Mouse (Mus musculus): ENCODE data around the gene Pex10. TPM values are rescaled to one million over a fixed set of nuclear protein-coding genes. Genes with fewer than 3 reads are reported as not detected.

Pex10 gene
- 22.2 TPM in 2 replicates for polyA plus RNA-seq (2016; fragmentation: Nextera tagmentation; extraction: Ambion mirVana)

DNA sequence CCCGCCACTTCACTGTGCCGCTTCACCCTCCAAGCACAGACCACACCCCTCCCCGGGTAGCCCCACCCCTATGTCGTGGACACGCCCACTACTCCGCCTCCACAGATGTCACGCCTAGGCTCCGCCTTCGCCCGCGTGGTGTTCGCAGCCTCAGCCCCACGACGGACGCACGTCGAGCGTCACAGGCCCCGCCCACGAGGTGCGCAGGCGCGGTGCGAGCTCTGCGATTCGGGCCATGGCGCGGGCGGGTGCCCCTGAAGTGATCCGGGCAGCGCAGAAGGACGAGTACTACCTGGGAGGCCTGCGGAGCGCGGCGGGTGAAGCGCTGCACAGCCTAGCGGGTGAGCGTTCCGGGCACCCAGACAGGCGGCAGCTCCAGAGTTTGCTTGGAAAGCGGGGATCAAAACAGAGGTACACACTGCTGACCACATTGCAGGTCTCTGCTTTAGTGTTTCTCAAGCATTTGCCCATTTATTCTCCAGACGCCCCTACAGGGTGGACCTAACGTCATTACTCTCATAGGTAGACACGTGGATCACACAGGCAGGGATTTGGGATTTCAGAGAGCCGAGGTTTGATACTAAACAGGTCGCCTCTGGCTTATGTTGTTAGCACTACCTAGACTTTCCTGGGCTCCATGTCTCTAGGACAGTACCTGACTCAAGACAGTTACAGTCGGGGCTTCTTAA lies at the start of gene Pex10:
Pex10 (plus strand) TSS at position 183 of the 689 bp plus-strand sequence.
- peak; percentile 99 for DNase-seq (ENCODE audit: extremely low spot score, low spot score)
- Histone ChIP-seq H3K9me3 (no peaks in the 10 kb centered on the region), H3K4me1 (peaks cover 44% of the 10 kb centered on the region), H3K36me3 (replicated peaks) (peaks cover 43% of the 10 kb centered on the region), H3K4me3 (peak within 1 kb of the TSS; percentile 72), H3K27me3 (ENCODE audit: poor library complexity, severe bottlenecking) (0 out of 2 replicates have a peak, but pooled peaks cover 3% of the 10 kb centered on the region), H3K27ac (peak within 1 kb of the TSS; percentile 87)
- WGBS = under 1% methylated on average over 48 of the region's 48 CpGs

DNA sequence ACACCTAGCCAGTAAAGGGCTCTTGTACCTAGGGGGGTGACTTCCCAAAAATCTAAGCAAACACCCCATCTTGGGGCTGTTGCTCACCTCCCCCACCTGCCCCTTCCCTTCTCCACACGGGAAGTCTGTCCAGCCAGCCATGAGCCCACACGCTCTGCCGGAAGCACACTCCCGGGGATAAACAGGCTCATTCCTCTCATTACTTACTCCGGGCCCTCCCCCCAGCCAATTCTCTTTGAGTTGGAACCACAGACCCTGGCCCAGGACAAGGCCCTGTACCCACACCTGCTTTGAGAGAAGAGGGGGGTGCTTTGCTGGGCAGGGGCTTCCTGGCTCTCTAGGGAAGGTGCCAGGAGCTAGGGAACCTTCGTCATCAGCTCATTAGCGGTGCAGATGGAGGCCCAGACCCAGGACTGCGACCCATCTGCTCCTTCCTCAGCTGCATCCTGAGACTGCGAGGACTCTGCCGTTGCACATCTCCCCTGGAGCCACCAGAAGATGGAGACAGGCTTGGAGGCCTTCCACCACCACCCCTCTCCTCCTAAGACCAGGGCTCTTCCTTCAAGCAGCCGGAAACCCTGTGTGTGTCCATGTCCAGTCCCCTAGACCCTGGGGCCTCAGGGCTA lies 49.5 kb upstream of the Pex10 start:
- Histone ChIP-seq H3K36me3 (replicated peaks) (no peaks in the 10 kb centered on the region), H3K9me3 (no peaks in the 10 kb centered on the region), H3K4me3 (no peak overlapping the region), H3K27ac (no peak overlapping the region), H3K27me3 (ENCODE audit: poor library complexity, severe bottlenecking) (peaks cover 75% of the 10 kb centered on the region), H3K4me1 (peaks cover 73% of the 10 kb centered on the region)
- DNase-seq (ENCODE audit: extremely low spot score, low spot score) = no peak
- 78% methylated on average over 11 of the region's 11 CpGs for WGBS

DNA sequence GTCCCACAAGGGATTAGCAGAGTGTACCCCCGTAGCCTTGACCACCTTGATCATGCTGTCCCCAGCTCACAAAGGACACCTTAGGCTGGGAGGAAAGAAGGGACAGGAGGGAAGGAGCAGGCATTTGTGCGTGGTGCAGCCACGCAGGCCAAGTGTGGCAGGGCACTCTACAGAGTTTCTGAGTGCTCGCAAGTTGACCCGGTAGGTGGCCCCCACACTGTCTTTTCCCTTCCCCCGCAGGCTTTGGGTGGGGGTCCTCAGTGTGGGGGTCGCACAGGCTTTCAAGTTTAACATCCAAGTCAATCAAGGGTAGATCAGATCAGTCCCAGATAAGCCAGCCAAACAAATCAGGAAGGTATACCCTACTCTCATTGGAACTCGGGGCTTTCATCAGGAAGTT lies 48.8 kb upstream of the Pex10 start:
- H3K9me3 ChIP-seq = no peaks in the 10 kb centered on the region
- no peak overlapping the region for H3K4me3 ChIP-seq
- H3K4me1 ChIP-seq = peaks cover 66% of the 10 kb centered on the region
- 74% methylated on average over 8 of the region's 8 CpGs for WGBS
- H3K27me3 ChIP-seq (ENCODE audit: poor library complexity, severe bottlenecking) = peaks cover 73% of the 10 kb centered on the region
- no peaks in the 10 kb centered on the region for H3K36me3 ChIP-seq (replicated peaks)
- H3K27ac ChIP-seq = no peak overlapping the region
- no peak for DNase-seq (ENCODE audit: extremely low spot score, low spot score)

DNA sequence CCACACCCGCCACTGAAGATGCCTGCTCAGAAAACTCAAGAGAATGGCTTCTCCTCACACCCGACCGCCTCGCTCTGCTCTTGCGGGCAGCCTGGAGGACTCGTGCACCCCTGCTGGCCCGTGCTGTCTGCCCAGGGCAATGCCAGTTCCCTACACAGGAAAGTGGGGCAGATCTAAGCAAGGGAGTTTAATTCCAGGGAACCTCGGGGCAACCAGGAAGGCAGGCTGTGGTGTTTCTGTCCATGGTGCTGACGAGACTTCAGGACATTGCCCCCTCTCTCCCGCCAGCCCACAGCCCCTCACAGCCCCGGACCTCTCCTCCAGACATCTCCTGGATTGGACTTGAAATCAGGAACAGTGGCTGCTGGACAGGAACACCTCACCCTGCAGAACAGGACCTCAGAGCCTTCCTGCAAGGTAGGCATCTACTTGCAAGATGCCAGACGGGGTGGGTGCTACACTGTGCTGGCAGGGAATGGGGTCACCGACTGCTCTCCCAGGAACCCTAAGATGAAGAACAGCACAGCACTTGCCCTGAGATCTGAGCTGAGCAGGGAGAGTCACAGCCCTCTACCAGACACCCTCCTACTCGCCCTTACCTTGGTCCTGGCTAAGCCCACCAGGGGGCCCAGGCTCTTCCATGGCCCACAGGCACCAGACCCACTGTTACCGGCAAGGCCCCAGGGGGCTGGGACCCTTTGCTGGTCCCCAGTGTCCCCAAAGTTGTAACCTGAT lies 48.0 kb upstream of the Pex10 start:
- Histone ChIP-seq H3K9me3 (no peaks in the 10 kb centered on the region), H3K27ac (peak overlapping the region; percentile 31; the same call in 1 of the 2 replicates), H3K27me3 (ENCODE audit: poor library complexity, severe bottlenecking) (peaks cover 66% of the 10 kb centered on the region), H3K4me1 (peaks cover 59% of the 10 kb centered on the region), H3K36me3 (replicated peaks) (no peaks in the 10 kb centered on the region), H3K4me3 (peak overlapping the region; percentile 37)
- peak; percentile 47 for DNase-seq (ENCODE audit: extremely low spot score, low spot score)
- 5% methylated on average over 15 of the region's 15 CpGs for WGBS

DNA sequence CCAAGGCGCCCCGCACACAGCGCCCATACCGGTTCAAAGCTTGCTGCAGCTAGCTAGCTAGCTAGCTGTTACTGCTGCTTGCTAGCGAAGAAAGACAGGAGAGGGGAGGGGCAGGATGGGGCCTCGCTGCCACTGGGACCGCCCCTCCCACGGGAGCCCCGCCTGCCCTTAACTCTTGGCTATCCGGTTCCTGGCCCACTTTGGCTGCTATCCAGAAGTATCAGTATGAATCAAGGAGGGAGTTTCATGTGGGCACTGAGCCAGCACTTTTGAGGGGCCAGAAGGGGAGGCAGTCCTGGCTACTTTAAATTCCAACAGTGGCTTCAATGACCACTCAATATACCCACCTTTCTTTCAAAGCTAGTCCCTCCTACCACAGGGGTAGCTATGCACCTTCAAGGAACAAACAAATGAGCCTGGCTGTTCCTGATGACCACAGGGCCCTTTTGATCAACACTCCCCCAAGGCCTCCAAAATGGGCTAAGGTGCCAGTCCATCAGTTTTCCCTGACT lies 47.4 kb upstream of the Pex10 start:
- Histone ChIP-seq H3K4me3 (peak overlapping the region; percentile 37), H3K27ac (peak overlapping the region; percentile 31; the same call in 1 of the 2 replicates), H3K36me3 (replicated peaks) (no peaks in the 10 kb centered on the region), H3K4me1 (peaks cover 53% of the 10 kb centered on the region), H3K27me3 (ENCODE audit: poor library complexity, severe bottlenecking) (peaks cover 59% of the 10 kb centered on the region), H3K9me3 (no peaks in the 10 kb centered on the region)
- DNase-seq (ENCODE audit: extremely low spot score, low spot score) = no peak
- under 1% methylated on average over 10 of the region's 10 CpGs for WGBS

DNA sequence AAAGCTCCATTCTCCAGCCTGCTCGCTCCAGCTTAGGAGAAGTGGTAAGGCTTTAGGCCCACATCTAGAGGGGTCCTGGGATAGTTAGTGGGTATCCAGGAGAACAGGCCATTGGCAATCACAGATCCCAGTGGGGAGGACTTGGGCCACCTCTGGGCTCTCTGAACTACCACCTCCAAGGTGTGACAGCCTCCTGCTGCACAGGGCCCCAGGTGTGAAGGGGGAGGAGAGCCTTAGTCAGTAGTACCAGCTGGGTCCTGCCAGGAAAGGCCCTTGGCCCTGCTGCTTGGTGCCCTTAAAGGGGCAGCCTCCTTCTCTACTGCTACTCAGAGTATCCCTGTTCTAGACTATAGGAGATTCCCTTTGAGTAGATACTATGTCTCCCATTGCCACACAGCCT lies 46.7 kb upstream of the Pex10 start:
- no peak for DNase-seq (ENCODE audit: extremely low spot score, low spot score)
- H3K9me3 ChIP-seq = no peaks in the 10 kb centered on the region
- H3K27me3 ChIP-seq (ENCODE audit: poor library complexity, severe bottlenecking) = peaks cover 52% of the 10 kb centered on the region
- no peak overlapping the region for H3K4me3 ChIP-seq
- H3K27ac ChIP-seq = no peak overlapping the region
- 73% methylated on average over 1 of the region's 1 CpGs for WGBS
- H3K36me3 ChIP-seq (replicated peaks) = no peaks in the 10 kb centered on the region
- peaks cover 52% of the 10 kb centered on the region for H3K4me1 ChIP-seq

DNA sequence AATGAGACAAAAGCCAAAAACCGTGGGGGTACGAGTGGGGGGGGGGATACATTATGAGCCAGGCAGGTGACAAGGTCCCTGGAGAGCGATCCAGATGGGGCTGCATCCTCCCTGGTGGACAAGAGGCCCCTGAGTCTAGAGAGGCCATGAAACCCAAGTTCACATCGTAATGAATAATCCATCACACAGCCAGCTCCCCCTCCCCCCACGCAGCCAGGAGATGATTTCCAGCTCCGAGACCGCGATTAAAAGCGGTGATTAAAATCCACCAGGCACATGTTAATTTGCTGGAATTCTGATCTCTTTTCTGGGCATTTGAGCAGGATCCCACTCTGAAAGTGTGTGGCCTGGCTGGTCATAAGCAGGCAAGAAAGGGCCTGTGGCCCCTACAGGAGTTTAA lies 46.0 kb upstream of the Pex10 start:
- WGBS = 86% methylated on average over 9 of the region's 9 CpGs
- Histone ChIP-seq H3K4me3 (no peak overlapping the region), H3K36me3 (replicated peaks) (no peaks in the 10 kb centered on the region), H3K27me3 (ENCODE audit: poor library complexity, severe bottlenecking) (peaks cover 46% of the 10 kb centered on the region), H3K27ac (no peak overlapping the region), H3K9me3 (no peaks in the 10 kb centered on the region), H3K4me1 (peaks cover 53% of the 10 kb centered on the region)
- no peak for DNase-seq (ENCODE audit: extremely low spot score, low spot score)

GRCm38 (mm10) chr4:155022228-155022855 lies 44.5 kb upstream of the Pex10 start:
- Histone ChIP-seq H3K4me3 (no peak overlapping the region), H3K36me3 (replicated peaks) (no peaks in the 10 kb centered on the region), H3K27me3 (ENCODE audit: poor library complexity, severe bottlenecking) (peaks cover 39% of the 10 kb centered on the region), H3K9me3 (0 out of 2 replicates have a peak, but pooled peaks cover 4% of the 10 kb centered on the region), H3K4me1 (peaks cover 46% of the 10 kb centered on the region), H3K27ac (no peak overlapping the region)
- DNase-seq (ENCODE audit: extremely low spot score, low spot score) = no peak
- 78% methylated on average over 7 of the region's 7 CpGs for WGBS

GRCm38 (mm10) chr4:155024170-155025010 lies 42.4 kb upstream of the Pex10 start:
- H3K4me1 ChIP-seq = peaks cover 32% of the 10 kb centered on the region
- WGBS = 86% methylated on average over 11 of the region's 11 CpGs
- no peaks in the 10 kb centered on the region for H3K36me3 ChIP-seq (replicated peaks)
- no peak for DNase-seq (ENCODE audit: extremely low spot score, low spot score)
- H3K27ac ChIP-seq = peak overlapping the region; percentile 15; the same call in 1 of the 2 replicates
- peaks cover 28% of the 10 kb centered on the region for H3K27me3 ChIP-seq (ENCODE audit: poor library complexity, severe bottlenecking)
- H3K4me3 ChIP-seq = no peak overlapping the region
- 0 out of 2 replicates have a peak, but pooled peaks cover 4% of the 10 kb centered on the region for H3K9me3 ChIP-seq

DNA sequence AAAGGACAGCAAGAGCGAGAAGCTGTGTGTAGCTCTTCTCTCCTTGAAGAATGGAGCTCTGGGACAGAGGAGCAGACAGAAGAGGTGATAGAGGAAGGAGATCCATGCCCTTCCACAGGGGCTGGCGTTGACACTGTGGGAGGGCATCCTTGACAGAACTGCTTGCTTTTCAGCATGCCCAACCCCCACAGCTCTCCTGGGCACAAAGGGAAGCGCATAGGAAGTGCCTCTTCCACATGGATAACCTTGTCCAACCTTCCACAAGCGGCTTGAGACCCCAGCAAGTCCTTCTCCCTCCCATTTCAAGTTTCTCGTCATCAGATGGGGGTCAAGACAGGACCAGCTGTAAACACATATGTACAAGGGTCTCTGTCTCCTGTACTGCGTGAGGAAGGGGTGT lies 33.7 kb upstream of the Pex10 start:
- Histone ChIP-seq H3K27me3 (ENCODE audit: poor library complexity, severe bottlenecking) (peaks cover 91% of the 10 kb centered on the region), H3K4me3 (no peak overlapping the region), H3K36me3 (replicated peaks) (no peaks in the 10 kb centered on the region), H3K27ac (no peak overlapping the region), H3K4me1 (peaks cover 55% of the 10 kb centered on the region), H3K9me3 (no peaks in the 10 kb centered on the region)
- no peak for DNase-seq (ENCODE audit: extremely low spot score, low spot score)
- WGBS = 28% methylated on average over 6 of the region's 6 CpGs

DNA sequence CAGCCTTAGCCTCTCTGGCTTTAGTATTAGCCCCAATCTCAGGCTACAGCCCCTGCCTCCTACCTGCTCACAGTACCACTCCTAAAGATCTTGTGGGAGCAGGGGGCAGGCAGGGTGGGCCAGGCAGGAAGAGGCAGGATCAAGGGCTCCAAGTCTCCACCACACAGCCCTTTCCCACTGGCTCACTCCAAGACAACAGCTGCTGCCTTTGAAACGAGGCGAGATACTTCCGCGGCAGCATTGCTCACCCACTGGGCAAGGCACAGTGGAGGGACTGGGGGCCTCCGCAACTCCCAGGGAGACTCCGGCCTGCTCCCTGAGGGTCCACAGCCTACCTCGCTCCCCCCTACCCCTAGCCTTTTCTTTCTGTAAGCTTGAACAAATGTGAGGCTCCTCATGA lies 32.6 kb upstream of the Pex10 start:
- Histone ChIP-seq H3K27me3 (ENCODE audit: poor library complexity, severe bottlenecking) (peaks cover 89% of the 10 kb centered on the region), H3K27ac (0 out of 2 replicates have a peak overlapping the region, but pooled peaks have one; percentile 9), H3K4me3 (no peak overlapping the region), H3K4me1 (peaks cover 49% of the 10 kb centered on the region), H3K36me3 (replicated peaks) (no peaks in the 10 kb centered on the region), H3K9me3 (no peaks in the 10 kb centered on the region)
- WGBS = 27% methylated on average over 7 of the region's 7 CpGs
- no peak for DNase-seq (ENCODE audit: extremely low spot score, low spot score)
